Mouse (Mus musculus): ENCODE results near the gene Pex11b. TPM values are rescaled to one million over a fixed set of nuclear protein-coding genes. Genes with fewer than 3 reads are reported as not detected.
A peak's percentile ranks its signal among the peaks of the same experiment; 100 is the strongest.
"Not testable (repeated sequence)": the region's sequence is repeated elsewhere in the genome, so short reads cannot be mapped to it uniquely, and the experiment has no call there.

The Pex11b gene
- total and polyA plus RNA-seq, 2 experiments from 2014 or later = 41.7 to 46.6 TPM

DNA sequence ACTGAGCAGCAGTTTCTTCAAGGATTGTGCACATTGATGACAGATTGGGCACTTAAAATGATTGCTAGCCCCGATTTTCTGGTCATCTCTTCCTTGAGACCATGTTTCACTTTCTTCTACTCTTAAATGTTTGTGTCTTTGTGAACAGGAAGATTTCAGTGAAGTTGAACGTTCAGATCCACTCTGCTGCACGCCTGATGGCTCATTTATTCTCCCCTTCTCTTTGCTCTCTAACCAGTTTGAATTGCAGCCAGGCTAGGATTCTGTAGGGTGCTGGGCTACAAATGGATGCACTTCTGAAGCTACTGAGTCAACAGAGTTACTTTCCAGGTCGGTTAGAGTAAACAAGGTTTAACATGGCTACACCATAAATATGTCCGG, 32.5 kb upstream of the Pex11b start:
- peak overlapping the region; percentile 98 for H3K27ac ChIP-seq (ENCODE audit: low read depth)
- no peak for TF ChIP-seq CTCF (IDR thresholded peaks at IDR 0.05; ENCODE audit: low read depth)
- no peak for TF ChIP-seq EP300 (IDR thresholded peaks at IDR 0.05; ENCODE audit: low read depth)
- 31% methylated on average over 5 of the region's 5 CpGs for WGBS
- H3K9me3 ChIP-seq (replicated peaks; ENCODE audit: control insufficient read depth, low read length) = no peaks in the 10 kb centered on the region
- peak overlapping the region; percentile 77 for H3K4me3 ChIP-seq (ENCODE audit: low read depth, low read length)
- H3K36me3 ChIP-seq (replicated peaks; ENCODE audit: control insufficient read depth, insufficient read depth, low read length) = 0 out of 2 replicates have a peak, but pooled peaks cover 4% of the 10 kb centered on the region
- no peak for ATAC-seq (ENCODE audit: insufficient read depth, low read depth)
- peak overlapping the region; percentile 85; the same call in 1 of the 2 replicates for H3K9ac ChIP-seq (replicated peaks; ENCODE audit: low read depth, low read length)
- peak overlapping the region; percentile 87 for H3K4me2 ChIP-seq (ENCODE audit: low read depth, low read length)
- peaks cover 10% of the 10 kb centered on the region; the same call in 1 of the 2 replicates for H3K4me1 ChIP-seq (ENCODE audit: control insufficient read depth, insufficient read depth)
- no peak for DNase-seq (ENCODE audit: low spot score)
- no peaks in the 10 kb centered on the region for H3K27me3 ChIP-seq (ENCODE audit: control insufficient read depth, insufficient read depth, low read length)

GRCm38 (mm10) chr3:96603311-96603710, 31.9 kb upstream of the Pex11b start:
- DNase-seq (ENCODE audit: low spot score) = no peak
- Histone ChIP-seq H3K4me2 (ENCODE audit: low read depth, low read length) (peak overlapping the region; percentile 87), H3K27ac (ENCODE audit: low read depth) (peak overlapping the region; percentile 98), H3K36me3 (replicated peaks; ENCODE audit: control insufficient read depth, insufficient read depth, low read length) (0 out of 2 replicates have a peak, but pooled peaks cover 4% of the 10 kb centered on the region), H3K4me1 (ENCODE audit: control insufficient read depth, insufficient read depth) (peaks cover 10% of the 10 kb centered on the region; the same call in 1 of the 2 replicates), H3K27me3 (ENCODE audit: control insufficient read depth, insufficient read depth, low read length) (no peaks in the 10 kb centered on the region), H3K9ac (replicated peaks; ENCODE audit: low read depth, low read length) (0 out of 2 replicates have a peak overlapping the region, but pooled peaks have one; percentile 22), H3K9me3 (replicated peaks; ENCODE audit: control insufficient read depth, low read length) (no peaks in the 10 kb centered on the region), H3K4me3 (ENCODE audit: low read depth, low read length) (peak overlapping the region; percentile 77; the same call in 1 of the 2 replicates)
- ATAC-seq (ENCODE audit: insufficient read depth, low read depth) = no peak
- TF ChIP-seq EP300 (IDR thresholded peaks at IDR 0.05; ENCODE audit: low read depth) = no peak
- TF ChIP-seq CTCF (IDR thresholded peaks at IDR 0.05; ENCODE audit: low read depth) = no peak
- WGBS = 49% methylated on average over 5 of the region's 5 CpGs

DNA sequence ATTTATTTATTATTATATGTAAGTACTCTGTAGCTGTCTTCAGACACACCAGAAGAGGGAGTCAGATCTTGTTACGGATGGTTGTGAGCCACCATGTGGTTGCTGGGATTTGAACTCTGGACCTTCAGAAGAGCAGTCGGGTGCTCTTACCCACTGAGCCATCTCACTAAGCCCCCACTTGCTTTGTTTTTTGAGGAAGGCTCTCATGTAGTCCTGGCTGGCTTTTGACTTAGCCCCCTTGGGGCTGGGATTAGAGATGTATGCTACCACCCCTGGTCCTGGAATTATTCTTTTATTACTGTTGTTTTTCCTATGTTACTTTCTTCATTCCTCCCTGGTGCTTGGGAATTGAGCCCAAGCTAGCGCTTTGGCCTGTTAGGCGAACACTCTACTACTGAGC, 29.2 kb upstream of the Pex11b start:
- DNase-seq (ENCODE audit: low spot score); ATAC-seq (ENCODE audit: insufficient read depth, low read depth); H3K4me3 ChIP-seq (ENCODE audit: low read depth, low read length); H3K9ac ChIP-seq (replicated peaks; ENCODE audit: low read depth, low read length); H3K9me3 ChIP-seq (replicated peaks; ENCODE audit: control insufficient read depth, low read length); H3K27me3 ChIP-seq (ENCODE audit: control insufficient read depth, insufficient read depth, low read length); H3K4me2 ChIP-seq (ENCODE audit: low read depth, low read length); H3K27ac ChIP-seq (ENCODE audit: low read depth): not testable (repeated sequence)
- Histone ChIP-seq H3K4me1 (ENCODE audit: control insufficient read depth, insufficient read depth) (peaks cover 17% of the 10 kb centered on the region), H3K36me3 (replicated peaks; ENCODE audit: control insufficient read depth, insufficient read depth, low read length) (peaks cover 12% of the 10 kb centered on the region; the same call in 1 of the 2 replicates)
- 95% methylated on average over 3 of the region's 4 CpGs for WGBS

DNA sequence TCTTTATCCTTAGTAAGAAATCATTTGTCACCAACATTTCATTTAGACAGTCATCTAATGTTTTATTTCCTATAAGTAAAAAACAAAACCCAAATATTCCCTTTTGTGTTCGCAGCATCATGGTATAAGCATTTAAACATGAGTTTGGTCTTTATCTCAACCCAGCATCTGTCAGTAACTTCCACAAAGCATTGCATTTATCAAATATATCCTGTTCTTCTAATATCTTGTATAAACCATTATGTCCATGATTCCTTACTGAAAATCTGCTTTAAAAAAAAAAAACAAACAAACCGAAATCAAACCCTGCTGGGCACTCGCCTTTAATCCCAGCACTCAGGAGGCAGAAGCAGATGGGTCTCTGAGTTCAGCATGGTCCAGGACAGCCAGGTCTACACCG, 28.6 kb upstream of the Pex11b start:
- Histone ChIP-seq H3K27me3 (ENCODE audit: control insufficient read depth, insufficient read depth, low read length) (no peaks in the 10 kb centered on the region), H3K36me3 (replicated peaks; ENCODE audit: control insufficient read depth, insufficient read depth, low read length) (peaks cover 18% of the 10 kb centered on the region; the same call in 1 of the 2 replicates), H3K27ac (ENCODE audit: low read depth) (no peak overlapping the region), H3K9ac (replicated peaks; ENCODE audit: low read depth, low read length) (no peak overlapping the region), H3K9me3 (replicated peaks; ENCODE audit: control insufficient read depth, low read length) (no peaks in the 10 kb centered on the region), H3K4me1 (ENCODE audit: control insufficient read depth, insufficient read depth) (peaks cover 17% of the 10 kb centered on the region), H3K4me3 (ENCODE audit: low read depth, low read length) (no peak overlapping the region), H3K4me2 (ENCODE audit: low read depth, low read length) (no peak overlapping the region)
- TF ChIP-seq EP300 (IDR thresholded peaks at IDR 0.05; ENCODE audit: low read depth) = no peak
- no peak for TF ChIP-seq CTCF (IDR thresholded peaks at IDR 0.05; ENCODE audit: low read depth)
- 89% methylated on average over 4 of the region's 4 CpGs for WGBS
- DNase-seq (ENCODE audit: low spot score) (no peak), ATAC-seq (ENCODE audit: insufficient read depth, low read depth) (no peak)

- Histone ChIP-seq H3K36me3 (replicated peaks; ENCODE audit: control insufficient read depth, insufficient read depth, low read length) (peaks cover 67% of the 10 kb centered on the region), H3K4me2 (ENCODE audit: low read depth, low read length) (no peak overlapping the region), H3K27ac (ENCODE audit: low read depth) (no peak overlapping the region), H3K9ac (replicated peaks; ENCODE audit: low read depth, low read length) (no peak overlapping the region), H3K4me3 (ENCODE audit: low read depth, low read length) (no peak overlapping the region), H3K4me1 (ENCODE audit: control insufficient read depth, insufficient read depth) (no peaks in the 10 kb centered on the region), H3K27me3 (ENCODE audit: control insufficient read depth, insufficient read depth, low read length) (no peaks in the 10 kb centered on the region), H3K9me3 (replicated peaks; ENCODE audit: control insufficient read depth, low read length) (no peaks in the 10 kb centered on the region)
- DNase-seq (ENCODE audit: low spot score) = no peak
- WGBS = 85% methylated on average over 3 of the region's 3 CpGs
- no peak for ATAC-seq (ENCODE audit: insufficient read depth, low read depth)
- no peak for TF ChIP-seq CTCF (IDR thresholded peaks at IDR 0.05; ENCODE audit: low read depth)
- no peak for TF ChIP-seq EP300 (IDR thresholded peaks at IDR 0.05; ENCODE audit: low read depth)
Measured at GRCm38 (mm10) chr3:96617941-96618340, 17.2 kb upstream of the Pex11b start.

DNA sequence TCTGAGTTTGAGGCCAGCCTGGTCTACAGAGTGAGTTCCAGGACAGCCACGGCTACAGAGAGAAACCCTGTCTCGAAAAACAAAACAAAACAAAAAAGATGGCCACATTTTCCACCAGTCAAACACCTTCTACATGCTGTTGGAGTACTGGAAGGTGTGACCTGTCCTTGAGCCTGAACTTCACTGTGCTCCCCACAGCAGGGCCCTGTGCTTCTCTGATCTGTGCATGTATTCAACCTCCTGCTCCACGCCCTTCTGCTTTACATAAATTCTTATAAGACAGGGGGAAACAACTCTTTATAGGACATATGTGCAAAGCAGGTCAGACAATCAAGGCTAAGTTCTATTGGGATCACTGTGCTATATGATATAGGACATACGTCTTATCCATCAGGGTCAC, 12.0 kb upstream of the Pex11b start:
- Histone ChIP-seq H3K36me3 (replicated peaks; ENCODE audit: control insufficient read depth, insufficient read depth, low read length) (peaks cover 61% of the 10 kb centered on the region), H3K27ac (ENCODE audit: low read depth) (no peak overlapping the region), H3K9me3 (replicated peaks; ENCODE audit: control insufficient read depth, low read length) (no peaks in the 10 kb centered on the region), H3K4me2 (ENCODE audit: low read depth, low read length) (no peak overlapping the region), H3K9ac (replicated peaks; ENCODE audit: low read depth, low read length) (no peak overlapping the region), H3K27me3 (ENCODE audit: control insufficient read depth, insufficient read depth, low read length) (no peaks in the 10 kb centered on the region), H3K4me3 (ENCODE audit: low read depth, low read length) (no peak overlapping the region), H3K4me1 (ENCODE audit: control insufficient read depth, insufficient read depth) (no peaks in the 10 kb centered on the region)
- TF ChIP-seq EP300 (IDR thresholded peaks at IDR 0.05; ENCODE audit: low read depth) = no peak
- no peak for TF ChIP-seq CTCF (IDR thresholded peaks at IDR 0.05; ENCODE audit: low read depth)
- ATAC-seq (ENCODE audit: insufficient read depth, low read depth) (no peak), DNase-seq (ENCODE audit: low spot score) (no peak)
- 87% methylated on average over 4 of the region's 4 CpGs for WGBS
